Comparison of ENCODE assay signal across 9 mouse cellular contexts in the genomic region with DNA sequence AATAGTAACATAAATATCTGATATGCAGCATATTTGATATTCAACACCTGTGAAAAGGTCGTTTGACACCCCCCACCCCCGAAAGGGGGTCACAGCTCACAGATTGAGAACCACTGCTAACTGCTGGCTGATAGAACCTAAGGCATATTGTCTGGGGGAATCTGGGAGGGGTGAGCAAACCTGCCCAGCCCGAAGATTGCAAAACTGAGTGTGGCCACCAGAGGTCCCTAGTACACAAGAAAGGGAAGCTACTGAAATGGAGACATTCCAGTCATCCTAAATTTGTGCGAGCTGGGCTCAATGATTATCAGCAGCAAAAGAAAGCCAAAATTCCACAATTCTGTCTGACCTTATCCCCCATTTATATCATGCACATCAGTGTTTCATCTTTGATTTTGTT. TPM values are rescaled to one million over a fixed set of nuclear protein-coding genes. Genes with fewer than 3 reads are reported as not detected.
DNase-seq lines count a peak whose midpoint lies in the region; ATAC-seq and TF ChIP-seq lines count a peak whose summit lies in the region.
"Had no signal": no experiment of that assay in that cellular context is flagged by ENCODE, and none has a peak within 500 bp of the region (broad histone marks: within the 10 kb centered on the region; RNA-seq: fewer than 3 reads in every experiment).

No protein-coding gene starts in this region.

- WGBS in forebrain, embryonic 11.5 days = 14% methylated on average over 4 of the region's 4 CpGs
- WGBS in forebrain, embryonic 12.5 days = 18% methylated on average over 4 of the region's 4 CpGs
- 16% methylated on average over 4 of the region's 4 CpGs for WGBS in limb, embryonic 14.5 days
- WGBS in neural tube, embryonic 15.5 days = 16% methylated on average over 4 of the region's 4 CpGs

- no peak overlapping the region for H3K9ac ChIP-seq in forebrain, embryonic 11.5 days (ENCODE audit: low read length)
- H3K9ac ChIP-seq in forebrain, embryonic 12.5 days = no peak overlapping the region
- no peak overlapping the region for H3K9ac ChIP-seq in limb, embryonic 14.5 days (ENCODE audit: low read depth, low read length, severe bottlenecking)
- no peak overlapping the region for H3K9ac ChIP-seq in neural tube, embryonic 15.5 days (replicated peaks)
- H3K9ac ChIP-seq: liver, embryonic 15.5 days had no signal

- no peak overlapping the region for H3K27ac ChIP-seq in forebrain, embryonic 11.5 days (ENCODE audit: low read depth, low read length)
- H3K27ac ChIP-seq in forebrain, embryonic 12.5 days = no peak overlapping the region
- no peak overlapping the region for H3K27ac ChIP-seq in limb, embryonic 14.5 days (replicated peaks; ENCODE audit: low read depth, low read length)
- H3K27ac ChIP-seq in neural tube, embryonic 15.5 days (replicated peaks) = no peak overlapping the region
- H3K27ac ChIP-seq: liver, embryonic 15.5 days had no signal

- no peak for TF ChIP-seq POLR2A in limb, embryonic 14.5 days (IDR thresholded peaks at IDR 0.05; ENCODE audit: borderline replicate concordance, extremely low read depth, insufficient read depth, insufficient read length)

- DNase-seq in forebrain, embryonic 11.5 days (ENCODE audit: low spot score) = peak; percentile 75
- DNase-seq in c-Kit-positive CD71-positive TER-119-positive erythroid progenitor cells, embryonic 14.5 days (ENCODE audit: low spot score) = peak; percentile 33
- DNase-seq in frontal cortex, adult 2 months (ENCODE audit: extremely low spot score in 1 of 2, low spot score in 1 of 2) = peak; percentile 38 to 90
- peak; percentile 73 for DNase-seq in kidney, adult 9 months
- peak; percentile 52 for DNase-seq in limb, embryonic 14.5 days (ENCODE audit: low spot score)
- DNase-seq in thymus, adult 18-20 months = peak; percentile 11 to 23

- no peaks in the 10 kb centered on the region for H3K27me3 ChIP-seq in forebrain, embryonic 11.5 days (ENCODE audit: control insufficient read depth, insufficient read depth, low read length)
- H3K27me3 ChIP-seq in forebrain, embryonic 12.5 days = no peaks in the 10 kb centered on the region
- no peaks in the 10 kb centered on the region for H3K27me3 ChIP-seq in limb, embryonic 14.5 days (ENCODE audit: control insufficient read depth, insufficient read depth, low read length)
- H3K27me3 ChIP-seq in neural tube, embryonic 15.5 days (replicated peaks) = no peaks in the 10 kb centered on the region
- H3K27me3 ChIP-seq: liver, embryonic 15.5 days had no signal

- no peak; the same call in 1 of the 2 replicates for ATAC-seq in forebrain, embryonic 11.5 days (replicated peaks; ENCODE audit: low FRiP score)
- ATAC-seq in forebrain, embryonic 12.5 days (ENCODE audit: low FRiP score) = no peak
- peak; percentile 15; the same call in 1 of the 2 replicates for ATAC-seq in limb, embryonic 14.5 days (ENCODE audit: low FRiP score, low read depth)
- ATAC-seq in neural tube, embryonic 15.5 days (ENCODE audit: low FRiP score) = peak; percentile 53; the same call in 1 of the 2 replicates

- no peaks in the 10 kb centered on the region for H3K36me3 ChIP-seq in forebrain, embryonic 11.5 days (ENCODE audit: control insufficient read depth, insufficient read depth, low read length)
- H3K36me3 ChIP-seq in forebrain, embryonic 12.5 days (replicated peaks) = no peaks in the 10 kb centered on the region
- no peaks in the 10 kb centered on the region for H3K36me3 ChIP-seq in limb, embryonic 14.5 days (ENCODE audit: control insufficient read depth, insufficient read depth, low read length)
- H3K36me3 ChIP-seq in neural tube, embryonic 15.5 days = no peaks in the 10 kb centered on the region
- H3K36me3 ChIP-seq: liver, embryonic 15.5 days had no signal

- H3K4me1 ChIP-seq in forebrain, embryonic 11.5 days (replicated peaks; ENCODE audit: control insufficient read depth, insufficient read depth, low read length) = no peaks in the 10 kb centered on the region
- H3K4me1 ChIP-seq in forebrain, embryonic 12.5 days = no peaks in the 10 kb centered on the region
- no peaks in the 10 kb centered on the region for H3K4me1 ChIP-seq in limb, embryonic 14.5 days (ENCODE audit: control insufficient read depth, insufficient read depth, low read length)
- no peaks in the 10 kb centered on the region for H3K4me1 ChIP-seq in neural tube, embryonic 15.5 days
- H3K4me1 ChIP-seq: liver, embryonic 15.5 days had no signal

- H3K4me2 ChIP-seq in forebrain, embryonic 11.5 days (ENCODE audit: low read depth, low read length, severe bottlenecking) = no peak overlapping the region
- H3K4me2 ChIP-seq in forebrain, embryonic 12.5 days = no peak overlapping the region
- no peak overlapping the region for H3K4me2 ChIP-seq in limb, embryonic 14.5 days (replicated peaks; ENCODE audit: low read depth, low read length, severe bottlenecking)
- no peak overlapping the region for H3K4me2 ChIP-seq in neural tube, embryonic 15.5 days
- H3K4me2 ChIP-seq: liver, embryonic 15.5 days had no signal

- H3K9me3 ChIP-seq in forebrain, embryonic 11.5 days (ENCODE audit: control insufficient read depth, low read length) = no peaks in the 10 kb centered on the region
- no peaks in the 10 kb centered on the region for H3K9me3 ChIP-seq in forebrain, embryonic 12.5 days
- no peaks in the 10 kb centered on the region for H3K9me3 ChIP-seq in limb, embryonic 14.5 days (ENCODE audit: control insufficient read depth, low read length)
- no peaks in the 10 kb centered on the region for H3K9me3 ChIP-seq in neural tube, embryonic 15.5 days (replicated peaks)
- H3K9me3 ChIP-seq: liver, embryonic 15.5 days had no signal

- H3K4me3 ChIP-seq in forebrain, embryonic 11.5 days (ENCODE audit: low read depth, low read length) = no peak overlapping the region
- no peak overlapping the region for H3K4me3 ChIP-seq in forebrain, embryonic 12.5 days (replicated peaks)
- no peak overlapping the region for H3K4me3 ChIP-seq in limb, embryonic 14.5 days (replicated peaks; ENCODE audit: low read length)
- H3K4me3 ChIP-seq in neural tube, embryonic 15.5 days (replicated peaks) = no peak overlapping the region
- H3K4me3 ChIP-seq: liver, embryonic 15.5 days had no signal

RNA-seq across cellular contexts. Expression of a gene that starts 42.9 kb away (rescaled TPM):
- polyA plus RNA-seq in forebrain, embryonic 11.5 days (2014; fragmentation: Nextera tagmentation; extraction: Ambion mirVana) = not detected in 2 replicates
- polyA plus RNA-seq in forebrain, embryonic 12.5 days (2016; fragmentation: Nextera tagmentation; extraction: Ambion mirVana) = not detected in 2 replicates
- 0.25 and 0.34 TPM in 2 replicates for polyA plus RNA-seq in frontal cortex, adult 2 months (2012; rRNA removed)
- 0.04 TPM in 2 replicates for polyA plus RNA-seq in limb, embryonic 14.5 days (2012; rRNA removed)
- not detected in 2 replicates for polyA plus RNA-seq in limb, embryonic 14.5 days (2014; fragmentation: Nextera tagmentation; extraction: Ambion mirVana)
- not detected in 2 replicates for polyA plus RNA-seq in neural tube, embryonic 15.5 days (2015; fragmentation: Nextera tagmentation; extraction: Ambion mirVana)
- polyA plus RNA-seq: liver, embryonic 15.5 days had no signal

Comparison
In these comparisons a context has a peak if more than half of its experiments do, and no peak if none do; other contexts are left out.
1. ATAC-seq: peak in limb, embryonic 14.5 days (single experiment) and neural tube, embryonic 15.5 days (single experiment); none in forebrain, embryonic 11.5 days (single experiment) and forebrain, embryonic 12.5 days (single experiment).
2. DNase-seq: peak in every context shown above with its lines; median percentile 75 in forebrain, embryonic 11.5 days; 73 in kidney, adult 9 months; 64 in frontal cortex, adult 2 months; 52 in limb, embryonic 14.5 days; 33 in c-Kit-positive CD71-positive TER-119-positive erythroid progenitor cells, embryonic 14.5 days; 17 in thymus, adult 18-20 months.